Mouse (Mus musculus): ENCODE measurements around the gene Crnkl1.

GRCm38 (mm10) chr2:145956318-145956717 lies 21.5 kb upstream of the Crnkl1 start:
- no peak for TF ChIP-seq CTCF (IDR thresholded peaks at IDR 0.05)
- no peak for TF ChIP-seq EP300 (IDR thresholded peaks at IDR 0.05)
